Mouse (Mus musculus) olfactory bulb, adult 2 months (tissue): ENCODE data around the gene Cabp7.

Experiments
- CTCF ChIP-seq: fragments of 200-500 bp; IDR thresholded peaks from 2 replicates; pipeline ENCODE4 v1.5.1; 2012; ENCODE audit warnings: low read depth, mild to moderate bottlenecking, low read length, moderate library complexity; ENCODE audit not compliant: insufficient read depth
- POLR2A ChIP-seq: fragments of 200-500 bp; IDR thresholded peaks from 2 replicates; pipeline ENCODE4 v1.6.1; 2012; ENCODE audit warnings: mild to moderate bottlenecking, low read depth, low read length, moderate library complexity; ENCODE audit not compliant: insufficient read depth

DNA sequence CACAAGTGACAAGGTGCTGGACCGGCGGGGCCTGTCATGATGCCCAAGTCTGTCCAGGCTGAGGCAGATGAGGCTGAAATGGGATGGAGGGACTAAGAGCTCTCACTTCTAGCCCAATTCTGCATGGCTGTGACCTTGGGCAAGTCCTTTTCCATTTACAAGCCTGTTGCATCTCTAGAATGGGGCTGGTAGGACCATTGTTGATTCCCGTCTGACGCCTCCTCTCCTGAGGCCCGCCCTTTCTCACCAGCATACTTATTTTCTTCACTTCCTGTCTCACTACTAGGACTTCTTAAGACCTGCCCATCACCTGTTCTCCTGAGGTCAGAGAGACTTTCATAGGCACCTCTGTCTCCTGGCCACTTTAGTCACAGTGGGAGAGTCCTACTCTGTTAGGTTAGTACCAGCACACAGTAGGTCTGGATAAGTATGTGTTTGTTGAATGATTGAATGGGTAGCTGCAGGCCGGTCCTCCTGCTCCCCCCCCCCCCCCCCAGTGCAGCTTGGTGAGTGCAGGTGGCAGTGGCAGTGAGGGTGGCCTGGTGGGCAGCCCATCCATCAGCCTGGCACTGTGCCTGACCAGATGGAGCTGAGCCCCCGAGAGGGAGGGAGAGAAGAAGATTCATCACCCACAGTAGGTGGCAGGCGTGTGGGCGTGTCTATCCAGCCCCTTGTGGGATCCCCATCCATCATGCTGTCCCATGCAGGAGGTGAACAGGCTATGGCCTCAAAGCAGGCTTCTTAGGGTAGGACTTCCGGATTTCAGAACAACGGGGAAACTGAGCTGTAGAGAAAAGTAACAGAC is 10.6 kb upstream of the Cabp7 start:
- no peak for TF ChIP-seq POLR2A
- TF ChIP-seq CTCF, result no peak
